Mouse (Mus musculus) monocyte, adult 5-6 weeks (primary cell): ENCODE results near the gene Ccdc106. TPM values are rescaled to one million over a fixed set of nuclear protein-coding genes. Genes with fewer than 3 reads are reported as not detected.
A peak's percentile ranks its signal among the peaks of the same experiment; 100 is the strongest.

Source experiments
- ATAC-seq: fragments of 153-309, 156-312 bp; replicated peaks from 2 replicates; pipeline ENCODE4 v1.8.0; 2017; ENCODE audit warnings: mild to moderate bottlenecking; ENCODE audit not compliant: low TSS enrichment, insufficient number of reproducible peaks, severe bottlenecking, poor library complexity, low FRiP score
- total RNA-seq: library from RNA; stranded (forward); fragments of 200-1000, 200-491, 200-594 nt; gene quantifications from 3 replicates; pipeline ENCODE4 v1.2.3, GENCODE M21; 2017

Ccdc106 gene
- total RNA-seq, 1 experiment from 2014 or later, result not detected

GRCm38 (mm10) chr7:5038109-5038732 is 17.9 kb downstream of the Ccdc106 start, which contains the start of gene Zfp784:
Gene Zfp784, minus strand, starts transcription at chr7:5038446.
- peak; percentile 81 for ATAC-seq

- ATAC-seq, result no peak
Observed at GRCm38 (mm10) chr7:5038940-5039339, 18.6 kb downstream of the Ccdc106 start.

- no peak for ATAC-seq
Observed at GRCm38 (mm10) chr7:5044981-5045380, 24.6 kb downstream of the Ccdc106 start.

GRCm38 (mm10) chr7:5046112-5046511 is 25.8 kb downstream of the Ccdc106 start:
- ATAC-seq, result no peak

GRCm38 (mm10) chr7:5047313-5047712 is 27.0 kb downstream of the Ccdc106 start:
- 0 out of 2 replicates have a peak, but pooled peaks have one; percentile 33 for ATAC-seq

GRCm38 (mm10) chr7:5051193-5052192 is 31.1 kb downstream of the Ccdc106 start, which contains the start of gene Zfp580:
Gene Zfp580, plus strand, starts transcription at chr7:5051538.
- 0 out of 2 replicates have a peak, but pooled peaks have one; percentile 16 for ATAC-seq

- no peak for ATAC-seq
Observed at GRCm38 (mm10) chr7:5052438-5052837, 32.1 kb downstream of the Ccdc106 start.

- ATAC-seq, result no peak
Observed at GRCm38 (mm10) chr7:5052931-5053343, 32.6 kb downstream of the Ccdc106 start.

GRCm38 (mm10) chr7:5053456-5054179 is 33.3 kb downstream of the Ccdc106 start:
- ATAC-seq, result no peak

GRCm38 (mm10) chr7:5056651-5057263 is 36.4 kb downstream of the Ccdc106 start:
- ATAC-seq, result no peak

- ATAC-seq, result no peak
Observed at GRCm38 (mm10) chr7:5057381-5057780, 37.0 kb downstream of the Ccdc106 start.

GRCm38 (mm10) chr7:5057804-5058203 is 37.5 kb downstream of the Ccdc106 start:
- no peak for ATAC-seq

GRCm38 (mm10) chr7:5058631-5059030 is 38.3 kb downstream of the Ccdc106 start:
- no peak for ATAC-seq

GRCm38 (mm10) chr7:5059421-5059820 is 39.1 kb downstream of the Ccdc106 start:
- ATAC-seq, result no peak

GRCm38 (mm10) chr7:5060239-5060731 is 39.9 kb downstream of the Ccdc106 start:
- ATAC-seq, result 0 out of 2 replicates have a peak, but pooled peaks have one; percentile 18

- peak; percentile 66 for ATAC-seq
Observed at GRCm38 (mm10) chr7:5060944-5061773, 40.8 kb downstream of the Ccdc106 start.

- peak; percentile 20 for ATAC-seq
Observed at GRCm38 (mm10) chr7:5061774-5062359, 41.5 kb downstream of the Ccdc106 start, which contains the start of gene U2af2. Gene U2af2, plus strand, starts transcription at chr7:5062143.
